Mouse (Mus musculus): ENCODE measurements around the gene Eps15l1.

Eps15l1 gene

DNA sequence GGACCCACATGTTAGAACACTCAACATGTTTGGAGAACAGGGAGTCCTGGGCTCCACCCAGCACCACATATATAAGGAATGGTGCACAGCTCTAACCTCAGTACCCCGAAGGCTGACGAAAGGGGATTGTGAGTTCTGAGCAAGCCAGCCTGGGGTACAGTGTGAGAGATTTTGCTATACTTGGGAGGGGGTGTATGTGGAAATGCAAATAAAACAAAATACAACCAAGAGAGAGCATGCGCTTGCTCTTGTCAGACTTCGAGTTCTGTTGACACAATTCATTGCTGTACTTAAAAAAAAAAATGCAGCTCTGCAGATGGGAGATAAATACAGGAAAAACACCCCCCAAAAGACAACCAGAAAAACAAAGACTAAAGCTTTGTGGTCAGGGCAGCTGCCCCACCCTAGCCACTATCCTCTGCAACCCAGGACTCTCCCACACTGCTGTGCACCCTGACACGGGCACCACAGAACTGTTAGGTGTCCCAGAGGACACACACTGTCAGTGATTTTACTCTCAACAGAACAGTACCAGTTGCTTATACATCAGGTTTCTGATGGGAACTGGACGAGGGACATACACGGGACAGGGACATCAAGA lies 69.8 kb downstream of the Eps15l1 start:
- no peak for DNase-seq (ENCODE audit: low spot score in 2 of 2)

DNA sequence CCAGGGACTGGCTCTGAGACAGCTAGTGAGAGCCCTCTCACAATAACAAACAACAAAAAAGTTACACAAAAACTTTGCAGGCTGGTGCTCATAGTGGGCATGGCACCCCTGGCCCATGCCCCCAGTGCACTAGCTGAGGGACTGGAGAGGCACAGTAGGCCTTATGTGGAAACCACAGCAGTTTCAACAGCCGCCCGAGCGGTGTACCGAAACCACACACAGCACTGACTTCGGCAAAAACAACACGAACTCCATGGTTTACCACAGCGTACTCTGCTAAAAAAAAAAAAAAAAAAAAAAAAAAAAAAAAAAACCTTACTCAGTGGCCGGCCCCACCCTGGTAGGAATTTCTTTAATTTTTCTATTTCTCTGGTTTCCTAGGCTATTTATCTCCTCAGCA lies 70.5 kb downstream of the Eps15l1 start:
- no peak for DNase-seq (ENCODE audit: low spot score in 2 of 2)

GRCm38 (mm10) chr8:72349838-72350237 lies 71.4 kb downstream of the Eps15l1 start:
- DNase-seq (ENCODE audit: low spot score in 2 of 2) = no peak

- no peak for DNase-seq (ENCODE audit: low spot score in 2 of 2)
Measured at GRCm38 (mm10) chr8:72348956-72349355, 72.3 kb downstream of the Eps15l1 start.

GRCm38 (mm10) chr8:72348114-72348513 lies 73.1 kb downstream of the Eps15l1 start:
- no peak for DNase-seq (ENCODE audit: low spot score in 2 of 2)

GRCm38 (mm10) chr8:72347553-72347952 lies 73.7 kb downstream of the Eps15l1 start:
- no peak for DNase-seq (ENCODE audit: low spot score in 2 of 2)

DNA sequence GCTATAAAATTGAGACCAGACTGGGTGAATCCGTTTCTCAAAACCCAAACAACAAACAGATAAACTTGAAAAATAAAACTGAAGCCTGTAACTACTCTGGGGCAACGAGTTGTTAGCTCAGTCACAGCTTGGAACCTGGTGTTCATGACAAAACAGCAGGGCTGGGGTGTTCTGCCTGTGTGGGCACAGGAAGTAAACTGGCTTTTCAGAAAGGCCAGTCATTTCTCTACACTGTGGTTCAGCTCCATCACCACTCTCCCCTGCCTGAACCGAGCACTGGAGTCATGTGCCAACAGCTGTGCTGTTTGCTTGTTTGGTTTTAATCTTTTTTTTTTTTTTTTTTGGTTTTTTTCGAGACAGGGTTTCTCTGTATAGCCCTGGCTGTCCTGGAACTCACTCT lies 77.5 kb downstream of the Eps15l1 start:
- no peak for DNase-seq (ENCODE audit: low spot score in 2 of 2)

- no peak for DNase-seq (ENCODE audit: low spot score in 2 of 2)
Measured at GRCm38 (mm10) chr8:72342556-72343300, 78.5 kb downstream of the Eps15l1 start.

DNA sequence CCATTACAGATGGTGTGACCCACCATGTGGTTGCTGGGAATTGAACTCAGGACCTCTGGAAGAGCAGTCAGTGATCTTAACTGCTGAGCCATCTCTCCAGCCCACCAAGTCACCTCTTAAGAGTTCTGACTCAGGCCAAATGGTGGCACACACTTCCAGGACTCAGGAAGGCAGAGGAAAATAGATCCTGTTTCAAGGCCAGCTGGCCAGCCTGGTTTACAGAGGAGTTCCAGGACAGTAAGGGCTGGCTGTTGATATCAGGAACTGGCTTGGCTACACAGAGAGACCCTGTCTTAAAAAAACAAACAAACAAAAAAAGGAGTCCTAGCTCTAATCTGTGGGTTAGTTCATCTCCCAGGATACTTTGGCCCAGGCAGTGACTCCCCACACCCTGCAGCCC lies 84.2 kb downstream of the Eps15l1 start:
- no peak for DNase-seq (ENCODE audit: low spot score in 2 of 2)

- no peak for DNase-seq (ENCODE audit: low spot score in 2 of 2)
Measured at GRCm38 (mm10) chr8:72336273-72336672, 85.0 kb downstream of the Eps15l1 start.

DNA sequence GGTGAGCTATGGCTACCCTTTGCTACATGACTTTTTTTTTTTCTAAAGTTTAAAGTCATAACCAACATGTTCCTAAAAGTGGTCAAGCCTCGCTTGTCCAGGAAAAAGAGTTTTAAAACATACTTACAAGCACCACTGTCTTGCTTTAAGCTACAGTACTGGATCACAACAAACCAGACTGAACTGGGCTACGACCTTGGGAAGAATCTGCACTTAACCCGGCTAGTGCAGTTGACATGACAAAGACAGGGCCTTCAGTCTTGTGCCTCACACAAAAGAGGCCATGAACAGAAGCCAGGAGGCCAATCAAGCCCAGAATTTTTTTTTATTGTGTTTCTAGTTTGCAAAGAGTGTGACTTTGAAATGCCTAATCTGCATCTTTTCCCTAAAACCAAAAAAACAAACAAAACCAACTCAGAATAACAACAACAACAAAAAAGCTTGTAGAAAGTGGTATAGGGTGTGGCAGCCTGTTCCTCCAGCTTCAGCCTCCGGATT lies 87.1 kb downstream of the Eps15l1 start:
- no peak for DNase-seq (ENCODE audit: low spot score in 2 of 2)

DNA sequence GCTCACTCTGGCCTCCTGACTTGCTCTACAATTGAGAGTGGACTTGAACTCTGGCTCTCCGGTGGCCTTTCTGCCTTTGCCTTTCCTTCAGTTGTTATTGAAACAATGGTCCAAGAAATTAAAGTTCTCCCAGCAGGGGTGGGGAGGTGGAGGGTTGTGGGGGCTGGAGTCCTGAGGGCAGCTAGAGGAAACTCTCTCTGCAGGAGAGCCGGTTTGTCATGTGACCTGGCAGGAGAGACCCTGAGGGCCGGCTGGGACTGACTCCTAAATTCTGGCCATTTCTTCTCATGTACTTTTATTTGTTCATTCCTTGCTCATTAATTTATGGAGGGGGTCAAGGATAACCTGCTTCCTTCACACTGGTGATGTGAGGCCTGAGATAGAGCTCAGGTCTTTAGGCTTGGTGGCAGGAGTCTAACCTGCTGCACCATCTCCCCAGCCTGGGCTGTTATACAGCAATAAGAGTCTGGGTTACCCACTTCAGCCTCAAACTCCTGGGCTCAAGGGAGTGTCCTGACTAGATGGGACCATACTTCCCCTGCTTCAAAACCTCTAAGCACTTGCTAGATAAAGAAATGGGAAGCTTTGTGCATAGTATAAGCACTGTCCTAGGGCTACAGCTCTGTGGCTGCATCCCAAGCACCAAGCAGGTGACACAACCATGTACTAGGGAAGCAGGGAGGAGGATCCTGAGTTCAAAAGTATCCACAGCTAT lies 87.7 kb downstream of the Eps15l1 start:
- DNase-seq (ENCODE audit: low spot score in 2 of 2) = no peak

- no peak for DNase-seq (ENCODE audit: low spot score in 2 of 2)
Measured at GRCm38 (mm10) chr8:72331631-72332030, 89.6 kb downstream of the Eps15l1 start.

DNA sequence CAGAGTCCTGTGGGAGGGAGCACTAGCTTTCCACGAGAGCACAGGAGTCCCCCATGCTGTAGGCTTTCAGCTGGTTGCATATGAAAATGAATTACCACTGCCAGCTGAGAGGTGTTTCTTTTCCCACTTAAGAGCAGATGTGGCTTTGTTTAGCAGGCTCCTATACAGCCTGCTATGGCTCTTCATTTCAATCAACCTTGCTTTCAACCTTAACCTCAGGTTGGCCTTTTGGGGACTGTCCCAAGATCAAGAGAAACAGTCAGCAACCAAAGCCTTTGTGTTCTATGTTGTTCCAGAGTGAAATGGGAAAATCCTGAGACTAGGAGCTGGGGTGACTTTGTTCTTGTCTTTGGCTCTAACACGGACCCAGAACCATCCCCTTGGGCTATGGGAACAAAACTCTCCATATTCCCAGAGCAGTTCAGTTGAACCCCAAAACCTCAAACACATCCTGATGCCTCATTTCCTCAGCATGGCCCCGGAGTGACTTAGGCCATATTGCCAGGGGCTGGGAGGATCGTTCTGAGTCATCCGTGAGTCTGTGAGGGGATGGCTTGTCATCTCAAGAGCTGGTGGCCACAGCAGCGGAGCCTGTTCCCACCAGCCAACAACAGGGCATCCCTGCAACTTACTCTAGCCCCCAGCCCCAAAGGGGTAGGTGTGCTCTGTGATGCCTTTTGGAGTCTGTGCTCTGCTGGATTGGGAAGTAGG lies 90.3 kb downstream of the Eps15l1 start:
- DNase-seq (ENCODE audit: low spot score in 2 of 2) = no peak

DNA sequence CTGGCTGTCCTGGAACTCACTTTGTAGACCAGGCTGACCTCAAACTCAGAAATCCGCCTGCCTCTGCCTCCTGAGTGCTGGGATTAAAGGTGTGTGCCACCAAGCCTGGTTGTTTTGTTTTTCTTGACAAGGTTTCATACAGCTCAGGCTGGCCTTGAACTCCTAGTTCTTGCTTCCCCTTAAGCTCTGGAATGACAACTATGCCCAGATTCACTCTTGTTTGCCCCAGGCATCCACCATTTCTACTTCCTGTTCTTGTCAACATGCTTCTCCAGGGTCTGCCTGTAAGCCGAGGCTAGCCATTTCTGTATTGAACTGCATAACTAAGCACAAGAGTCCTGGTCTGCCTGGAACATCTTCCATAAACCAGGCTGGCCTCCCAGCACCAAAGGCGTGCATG lies 92.1 kb downstream of the Eps15l1 start:
- DNase-seq (ENCODE audit: low spot score in 2 of 2) = no peak

DNA sequence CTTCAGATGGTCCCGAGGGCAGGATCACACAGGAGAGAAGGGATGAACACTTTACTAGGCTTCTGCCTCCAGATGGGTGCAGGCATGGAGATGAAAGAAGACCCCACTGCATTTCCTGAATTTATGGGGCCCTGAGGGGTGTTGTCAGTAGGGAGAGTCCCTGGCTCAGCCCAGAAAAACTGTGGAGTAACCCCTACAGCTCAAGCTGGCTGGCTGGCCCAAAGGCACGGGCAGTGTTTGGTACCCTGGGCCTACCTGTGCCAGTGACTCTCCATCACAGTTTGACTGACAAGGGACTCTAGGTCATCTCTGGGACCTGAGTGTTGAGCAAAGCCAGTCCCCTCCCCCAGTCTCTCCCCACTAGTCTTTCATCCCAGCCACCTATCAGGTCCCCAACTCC lies 96.6 kb downstream of the Eps15l1 start:
- no peak for DNase-seq (ENCODE audit: low spot score in 2 of 2)

DNA sequence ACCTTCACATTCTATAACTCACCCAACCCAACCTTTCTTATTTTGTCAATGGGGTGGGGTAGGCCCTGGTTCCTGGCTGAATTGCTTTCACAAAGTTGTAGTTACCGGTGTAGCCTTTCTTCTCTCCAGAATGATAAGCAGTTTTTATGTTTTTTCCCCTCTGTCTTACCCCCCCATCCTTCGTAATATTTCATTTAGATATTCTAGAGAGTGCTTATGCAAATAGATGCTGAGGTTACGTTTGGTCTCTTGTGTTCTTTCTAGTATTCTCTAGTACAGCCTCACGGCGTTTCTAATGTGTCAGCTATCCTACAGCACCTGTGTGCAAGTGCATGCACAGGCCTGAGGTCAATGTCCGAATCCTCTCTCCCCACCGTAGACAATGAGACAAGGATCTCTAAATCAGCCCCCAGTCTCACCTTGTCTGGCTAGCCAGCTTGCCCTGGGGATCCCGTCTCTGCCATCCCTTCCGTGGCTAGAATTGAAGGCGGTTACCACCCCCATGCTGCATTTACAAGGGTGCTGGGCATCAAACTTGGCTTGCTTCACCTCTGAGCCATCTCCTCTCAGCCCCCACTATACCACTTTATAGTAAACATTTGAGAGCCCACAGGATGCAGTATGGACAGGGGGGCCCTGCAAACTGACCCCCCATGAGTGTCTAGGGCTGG lies 97.1 kb downstream of the Eps15l1 start:
- no peak for DNase-seq (ENCODE audit: low spot score in 2 of 2)

DNA sequence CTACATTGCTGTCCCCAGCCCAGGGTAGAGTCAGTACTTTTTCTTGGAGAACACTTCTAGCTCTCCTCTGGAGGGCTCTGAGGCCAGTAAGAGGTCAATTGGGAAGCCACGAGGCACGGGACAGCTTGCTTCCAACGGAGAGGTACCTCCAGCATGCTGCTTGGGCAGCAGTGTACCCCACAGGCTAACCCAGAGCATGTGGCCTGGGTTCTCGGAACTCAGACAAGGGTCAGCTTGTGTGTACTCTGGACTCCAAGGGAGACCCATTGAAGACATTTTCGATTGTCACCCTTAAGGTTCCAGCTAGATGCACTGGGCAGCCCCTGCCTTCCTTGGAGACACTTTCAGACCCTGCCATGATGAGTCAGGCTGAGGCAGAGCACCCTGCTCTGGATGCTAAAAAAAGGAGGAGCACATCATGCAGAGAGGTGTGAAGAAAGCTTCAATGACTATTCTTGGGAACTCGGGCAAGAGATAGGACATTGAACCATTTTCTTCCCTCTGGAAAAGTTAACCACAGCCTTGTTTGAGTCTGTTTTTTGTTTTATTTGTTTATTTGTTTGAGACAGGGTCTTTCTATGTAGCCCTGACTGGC lies 98.0 kb downstream of the Eps15l1 start:
- DNase-seq (ENCODE audit: low spot score in 2 of 2) = no peak

DNA sequence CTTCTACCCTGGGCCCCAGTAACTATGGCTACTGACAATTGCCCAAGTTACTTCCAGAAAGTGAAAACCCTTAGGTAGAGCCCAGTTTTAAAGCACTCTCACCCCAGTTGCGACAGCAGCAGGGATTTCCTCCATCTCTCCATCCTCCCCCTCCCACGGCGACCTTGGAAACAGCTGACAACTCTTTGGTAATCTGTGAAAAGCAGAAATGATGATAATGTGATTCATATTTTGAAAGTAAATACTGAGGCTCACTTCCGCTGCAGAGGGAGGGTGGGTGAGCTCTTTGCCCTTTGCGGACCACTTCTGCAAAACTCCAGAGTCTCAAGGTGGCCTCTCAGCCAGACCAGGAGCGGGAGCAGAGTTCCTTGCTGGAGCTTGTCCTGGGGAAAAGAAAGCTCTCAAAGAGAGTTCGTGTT lies 98.8 kb downstream of the Eps15l1 start:
- DNase-seq (ENCODE audit: low spot score in 2 of 2) = no peak

- no peak for DNase-seq (ENCODE audit: low spot score in 2 of 2)
Measured at GRCm38 (mm10) chr8:72321635-72322441, 99.4 kb downstream of the Eps15l1 start.
